Mouse (Mus musculus) activated CD4-positive, CD25-positive, alpha-beta regulatory T cell, adult 9 weeks (primary cell): Measurements from ENCODE around the gene Mc3r. TPM values are rescaled to one million over a fixed set of nuclear protein-coding genes. Genes with fewer than 3 reads are reported as not detected.

Experiments used
- polyA plus RNA-seq: library from polyadenylated mRNA; unstranded; fragments of 100-300 nt; shearing (Covaris generic); gene quantifications from one replicate; pipeline ENCODE4 v1.2.1, GENCODE M21; 2017

Gene Mc3r
- polyA plus RNA-seq, result not detected

DNA sequence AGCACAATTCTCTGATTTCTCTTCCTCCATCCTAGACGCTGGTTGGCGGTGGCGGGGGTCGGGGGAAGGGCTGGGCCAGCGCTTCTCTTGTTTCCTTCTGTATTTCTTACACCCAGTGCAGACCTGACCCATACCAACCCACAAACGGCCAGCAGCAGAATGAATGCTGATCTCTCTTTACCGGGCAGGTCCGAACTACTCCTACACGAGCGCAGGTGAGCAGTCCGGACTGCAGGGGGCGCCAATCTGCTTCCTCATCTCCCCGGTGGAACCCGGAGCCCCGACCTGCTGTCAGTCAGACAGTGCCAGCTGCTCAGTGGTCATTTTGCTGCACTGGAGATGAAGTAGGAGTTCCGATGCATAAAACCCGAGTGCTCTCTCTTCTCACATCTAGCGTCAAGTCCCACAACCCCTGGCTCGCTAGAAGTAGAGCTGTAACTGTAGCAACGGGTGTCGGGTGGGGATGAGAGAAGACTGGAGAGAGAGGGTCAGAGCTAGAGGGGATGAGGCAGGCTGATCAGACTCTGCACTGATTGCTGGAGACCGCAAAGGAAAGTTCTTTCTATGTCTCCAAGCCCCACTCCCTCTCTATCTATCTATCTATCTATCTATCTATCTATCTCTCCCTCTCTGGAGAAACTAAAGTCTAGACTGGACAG lies at the start of gene Mc3r:
TSS of gene Mc3r (plus strand) at position 387 of the 659 bp plus-strand sequence.

Other genes with a start within 250 kb of the Mc3r start
- gene Cbln4, start 205.0 kb upstream of the Mc3r start, polyA plus RNA-seq, result not detected
- 19.9 TPM for gene Fam210b, start 97.1 kb downstream of the Mc3r start, polyA plus RNA-seq
- gene Aurka, start 122.0 kb downstream of the Mc3r start, polyA plus RNA-seq, result 8.1 TPM
- gene Cstf1, start 122.2 kb downstream of the Mc3r start, polyA plus RNA-seq, result 38.7 TPM
- 5.6 TPM for gene Cass4, start 145.3 kb downstream of the Mc3r start, polyA plus RNA-seq
- gene Rtf2, start 192.1 kb downstream of the Mc3r start, polyA plus RNA-seq, result 154 TPM
- gene Gcnt7, start 210.1 kb downstream of the Mc3r start, polyA plus RNA-seq, result 6.1 TPM
- 0.82 TPM for gene Fam209, start 224.0 kb downstream of the Mc3r start, polyA plus RNA-seq